Mouse (Mus musculus) testis, adult 2 months (tissue): ENCODE measurements at regions not wholly inside any gene's neighbourhood (a gene's known extent, or its start where the extent isn't known, plus 50 kb on each side); places are given as distances from the start of the nearest gene placed in this dataset.

Source experiments
- H3K27ac ChIP-seq: fragments of 200-500 bp; 2 replicates; pipeline ENCODE4 v1.5.1; 2012; ENCODE audit warnings: low read depth, low read length; ENCODE audit not compliant: control insufficient read depth, insufficient read depth
- H3K27me3 ChIP-seq: fragments of 200-500 bp; 2 replicates; pipeline ENCODE4 v1.6.1; 2012; ENCODE audit warnings: mild to moderate bottlenecking, low read length, moderate library complexity; ENCODE audit not compliant: control insufficient read depth, insufficient read depth
- H3K36me3 ChIP-seq: fragments of 200-500 bp; 2 replicates; pipeline ENCODE4 v1.6.1; 2012; ENCODE audit warnings: mild to moderate bottlenecking, low read length; ENCODE audit not compliant: control insufficient read depth, insufficient read depth
- H3K4me1 ChIP-seq: fragments of 200-500 bp; 2 replicates; pipeline ENCODE4 v1.6.1; 2012; ENCODE audit warnings: low read length; ENCODE audit not compliant: control insufficient read depth, insufficient read depth
- H3K4me3 ChIP-seq: fragments of 200-500 bp; 2 replicates; pipeline ENCODE4 v1.5.1; 2012; ENCODE audit warnings: low read depth, mild to moderate bottlenecking, low read length, moderate library complexity, mixed read lengths; ENCODE audit not compliant: control insufficient read depth
- CTCF ChIP-seq: fragments of 200-500 bp; IDR thresholded peaks from 2 replicates; pipeline ENCODE4 v1.5.1; 2012; ENCODE audit warnings: low read depth, mild to moderate bottlenecking, inconsistent platforms, low read length, moderate library complexity; ENCODE audit not compliant: control insufficient read depth, insufficient read depth, insufficient replicate concordance
- POLR2A ChIP-seq: fragments of 200-500 bp; IDR thresholded peaks from 2 replicates; pipeline ENCODE4 v1.6.1; 2012; ENCODE audit warnings: low read depth, mild to moderate bottlenecking, inconsistent platforms, low read length, moderate library complexity; ENCODE audit not compliant: control insufficient read depth

- no peak for TF ChIP-seq POLR2A
- TF ChIP-seq CTCF = peak; percentile 59; the same call in 1 of the 2 replicates
- Histone ChIP-seq H3K4me1 (peaks cover 4% of the 10 kb centered on the region), H3K27ac (no peak overlapping the region), H3K4me3 (no peak overlapping the region), H3K36me3 (no peaks in the 10 kb centered on the region), H3K27me3 (peaks cover 2% of the 10 kb centered on the region; the same call in 1 of the 2 replicates)
Observed at GRCm38 (mm10) chr3:17798399-17798798, 149.8 kb upstream of the Cypt12 start.

GRCm38 (mm10) chr3:17799120-17799519 lies 149.1 kb upstream of the Cypt12 start:
- H3K27me3 ChIP-seq = peaks cover 2% of the 10 kb centered on the region; the same call in 1 of the 2 replicates
- H3K27ac ChIP-seq = no peak overlapping the region
- peaks cover 4% of the 10 kb centered on the region for H3K4me1 ChIP-seq
- no peak overlapping the region for H3K4me3 ChIP-seq
- no peaks in the 10 kb centered on the region for H3K36me3 ChIP-seq
- TF ChIP-seq POLR2A = no peak
- no peak for TF ChIP-seq CTCF

DNA sequence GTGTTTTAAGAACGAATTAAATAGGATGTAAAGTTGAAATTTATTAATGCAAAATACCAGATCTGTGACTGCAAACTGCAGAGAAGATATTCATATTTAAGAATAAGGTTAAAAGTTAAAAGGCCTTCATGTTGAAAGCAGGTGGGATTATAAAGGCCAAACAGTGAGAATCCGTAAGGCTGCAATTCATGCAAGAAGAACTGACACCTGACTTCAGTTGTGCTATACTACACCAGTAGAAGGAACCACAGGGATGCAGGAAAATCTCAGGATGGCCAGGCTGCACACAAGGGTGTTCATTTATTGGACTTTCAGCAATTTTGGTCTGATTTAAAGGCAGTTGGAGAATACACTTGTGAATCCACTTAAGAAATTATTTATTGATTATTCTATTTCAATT lies 147.4 kb upstream of the Cypt12 start:
- H3K27me3 ChIP-seq = 0 out of 2 replicates have a peak, but pooled peaks cover 1% of the 10 kb centered on the region
- no peak for TF ChIP-seq POLR2A
- no peak for TF ChIP-seq CTCF
- H3K27ac ChIP-seq = no peak overlapping the region
- H3K4me1 ChIP-seq = no peaks in the 10 kb centered on the region
- no peaks in the 10 kb centered on the region for H3K36me3 ChIP-seq
- no peak overlapping the region for H3K4me3 ChIP-seq

- Histone ChIP-seq H3K27me3 (no peaks in the 10 kb centered on the region), H3K27ac (no peak overlapping the region), H3K4me3 (no peak overlapping the region), H3K36me3 (no peaks in the 10 kb centered on the region), H3K4me1 (no peaks in the 10 kb centered on the region)
- TF ChIP-seq CTCF (no peak), POLR2A (no peak)
Observed at GRCm38 (mm10) chr3:17801479-17801878, 146.7 kb upstream of the Cypt12 start.

DNA sequence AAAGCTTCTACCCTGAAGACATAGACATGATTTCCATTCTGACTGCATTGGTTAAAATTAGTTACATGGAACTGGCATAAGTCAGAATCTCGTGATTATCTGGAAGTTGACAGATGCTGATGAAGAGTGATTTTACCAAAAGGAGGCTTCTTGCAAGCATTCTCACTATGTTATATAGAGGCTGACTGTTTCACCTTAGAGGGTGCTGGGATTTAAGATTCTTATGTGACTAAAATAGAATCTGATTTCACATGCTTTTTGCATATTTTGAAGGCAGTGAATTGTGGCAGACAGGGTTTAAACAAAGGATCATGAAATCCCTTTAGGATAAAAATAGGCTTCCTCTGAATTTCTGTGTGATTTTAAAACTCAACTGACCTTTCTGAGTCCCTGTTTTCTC lies 143.0 kb upstream of the Cypt12 start:
- Histone ChIP-seq H3K4me3 (no peak overlapping the region), H3K27me3 (no peaks in the 10 kb centered on the region), H3K27ac (no peak overlapping the region), H3K36me3 (no peaks in the 10 kb centered on the region), H3K4me1 (no peaks in the 10 kb centered on the region)
- TF ChIP-seq CTCF (no peak), POLR2A (no peak)

- no peak for TF ChIP-seq CTCF
- TF ChIP-seq POLR2A = no peak
- Histone ChIP-seq H3K27me3 (no peaks in the 10 kb centered on the region), H3K4me3 (no peak overlapping the region), H3K27ac (no peak overlapping the region), H3K36me3 (no peaks in the 10 kb centered on the region), H3K4me1 (no peaks in the 10 kb centered on the region)
Observed at GRCm38 (mm10) chr3:17811290-17811689, 136.9 kb upstream of the Cypt12 start.

GRCm38 (mm10) chr3:17824201-17824600 lies 124.0 kb upstream of the Cypt12 start:
- Histone ChIP-seq H3K27me3 (no peaks in the 10 kb centered on the region), H3K4me3 (no peak overlapping the region), H3K27ac (no peak overlapping the region), H3K4me1 (no peaks in the 10 kb centered on the region), H3K36me3 (no peaks in the 10 kb centered on the region)
- TF ChIP-seq CTCF (no peak), POLR2A (no peak)

GRCm38 (mm10) chr3:17824662-17825061 lies 123.5 kb upstream of the Cypt12 start:
- TF ChIP-seq CTCF (no peak), POLR2A (no peak)
- no peaks in the 10 kb centered on the region for H3K4me1 ChIP-seq
- H3K4me3 ChIP-seq = no peak overlapping the region
- no peak overlapping the region for H3K27ac ChIP-seq
- H3K27me3 ChIP-seq = no peaks in the 10 kb centered on the region
- H3K36me3 ChIP-seq = no peaks in the 10 kb centered on the region
